ENCODE assay signal across 13 mouse cellular contexts in the genomic region with DNA sequence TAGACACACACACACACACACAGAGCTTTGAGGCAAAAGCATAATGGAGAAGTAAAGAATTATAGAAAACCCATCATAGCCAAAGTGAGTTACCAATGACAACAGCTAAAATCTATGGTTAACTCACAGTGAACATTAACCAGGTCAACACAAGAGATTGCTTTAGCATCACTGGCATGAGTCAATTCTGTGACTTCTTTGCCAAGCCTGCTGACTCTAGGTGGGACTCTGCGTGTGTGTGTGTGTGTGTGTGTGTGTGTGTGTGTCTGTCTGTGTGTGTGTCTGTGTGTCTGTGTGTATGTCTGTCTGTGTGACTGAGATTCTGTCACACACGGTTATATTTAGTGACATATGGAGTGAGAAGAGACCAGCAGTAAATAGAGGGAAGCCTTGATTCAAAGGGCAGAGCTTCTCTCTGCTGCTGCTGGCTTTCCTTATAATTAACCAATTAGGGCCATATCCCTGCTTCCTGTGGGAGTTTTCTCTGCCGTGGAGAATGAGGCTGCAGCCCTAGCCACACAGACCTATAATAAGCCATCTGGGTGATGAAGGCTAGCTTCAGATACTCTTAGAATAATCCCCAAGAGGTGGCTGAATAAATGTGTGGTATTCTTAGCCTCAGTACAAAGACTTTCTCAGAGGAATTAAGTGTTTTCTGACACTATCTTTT. TPM values are rescaled to one million over a fixed set of nuclear protein-coding genes. Genes with fewer than 3 reads are reported as not detected.
DNase-seq lines count a peak whose midpoint lies in the region; ATAC-seq and TF ChIP-seq lines count a peak whose summit lies in the region.
"Had no signal": no experiment of that assay in that cellular context is flagged by ENCODE, and none has a peak within 500 bp of the region (broad histone marks: within the 10 kb centered on the region; RNA-seq: fewer than 3 reads in every experiment).

No protein-coding gene starts in this region.

- peak overlapping the region; percentile 1 for H3K9ac ChIP-seq in heart, embryonic 13.5 days
- H3K9ac ChIP-seq in forebrain, embryonic 12.5 days = no peak overlapping the region
- H3K9ac ChIP-seq in midbrain, embryonic 14.5 days (replicated peaks; ENCODE audit: low read length) = no peak overlapping the region
- H3K9ac ChIP-seq: lung, embryonic 14.5 days had no signal

- no peak for TF ChIP-seq CTCF in layer of hippocampus, adult 2 months (conservative IDR thresholded peaks at IDR 0.05)

- 37% methylated on average over 3 of the region's 3 CpGs for WGBS in heart, embryonic 13.5 days
- WGBS in forebrain, embryonic 12.5 days = 36% methylated on average over 3 of the region's 3 CpGs
- WGBS in midbrain, embryonic 14.5 days = 37% methylated on average over 3 of the region's 3 CpGs

- ATAC-seq in heart, embryonic 13.5 days (ENCODE audit: extremely low read depth, insufficient number of reproducible peaks, low FRiP score, low TSS enrichment) = no peak
- no peak; the same call in 1 of the 2 replicates for ATAC-seq in forebrain, embryonic 12.5 days (ENCODE audit: low FRiP score)
- no peak for ATAC-seq in midbrain, embryonic 14.5 days (ENCODE audit: low FRiP score, low TSS enrichment)

- no peaks in the 10 kb centered on the region for H3K27me3 ChIP-seq in heart, embryonic 13.5 days (replicated peaks)
- peaks cover 4% of the 10 kb centered on the region; the same call in 1 of the 2 replicates for H3K27me3 ChIP-seq in forebrain, embryonic 12.5 days
- no peaks in the 10 kb centered on the region for H3K27me3 ChIP-seq in midbrain, embryonic 14.5 days (ENCODE audit: control insufficient read depth, insufficient read depth, low read length)

- DNase-seq in heart, postnatal 25 days (ENCODE audit: low spot score) = no peak
- DNase-seq in brain, adult 2 months (ENCODE audit: low read depth, low spot score) = peak; percentile 51
- peak; percentile 50 for DNase-seq in midbrain, embryonic 14.5 days
- DNase-seq in frontal cortex, adult 2 months (ENCODE audit: extremely low spot score in 1 of 2, low spot score in 1 of 2) = no peak
- DNase-seq in gastrocnemius, postnatal 10 days = no peak
- no peak for DNase-seq in layer of hippocampus, adult 2 months (ENCODE audit: low spot score in 2 of 2)
- DNase-seq: thymus, adult 18-20 months had no signal

- H3K9me3 ChIP-seq in heart, embryonic 13.5 days = no peaks in the 10 kb centered on the region
- no peaks in the 10 kb centered on the region for H3K9me3 ChIP-seq in forebrain, embryonic 12.5 days
- no peaks in the 10 kb centered on the region for H3K9me3 ChIP-seq in midbrain, embryonic 14.5 days (ENCODE audit: control insufficient read depth, low read length)

- H3K4me1 ChIP-seq in heart, embryonic 13.5 days = peaks cover 71% of the 10 kb centered on the region
- peaks cover 58% of the 10 kb centered on the region for H3K4me1 ChIP-seq in forebrain, embryonic 12.5 days
- H3K4me1 ChIP-seq in midbrain, embryonic 14.5 days (ENCODE audit: control insufficient read depth, insufficient read depth, low read length) = peaks cover 43% of the 10 kb centered on the region

- no peaks in the 10 kb centered on the region for H3K36me3 ChIP-seq in heart, embryonic 13.5 days
- H3K36me3 ChIP-seq in forebrain, embryonic 12.5 days (replicated peaks) = no peaks in the 10 kb centered on the region
- H3K36me3 ChIP-seq in midbrain, embryonic 14.5 days (ENCODE audit: control insufficient read depth, insufficient read depth, low read length) = no peaks in the 10 kb centered on the region

- H3K27ac ChIP-seq in heart, embryonic 13.5 days (replicated peaks) = peak overlapping the region; percentile 94
- peak overlapping the region; percentile 61 for H3K27ac ChIP-seq in forebrain, embryonic 12.5 days
- peak overlapping the region; percentile 68 for H3K27ac ChIP-seq in midbrain, embryonic 14.5 days (replicated peaks; ENCODE audit: low read depth, low read length)
- no peak overlapping the region for H3K27ac ChIP-seq in layer of hippocampus, adult 2 months
- H3K27ac ChIP-seq: kidney, postnatal 0 days had no signal

- peak overlapping the region; percentile 2; the same call in 1 of the 2 replicates for H3K4me2 ChIP-seq in heart, embryonic 13.5 days
- peak overlapping the region; percentile 13; the same call in 1 of the 2 replicates for H3K4me2 ChIP-seq in forebrain, embryonic 12.5 days
- H3K4me2 ChIP-seq in midbrain, embryonic 14.5 days (ENCODE audit: low read length) = peak overlapping the region; percentile 83

- intact Hi-C loops in heart, postnatal 25 days (cut with DNase I) = loop anchor here (5.0 kb wide), 1 partner anchor 43 kb away; the partner anchor contains the start of gene Fdxacb1

- H3K4me3 ChIP-seq in heart, embryonic 13.5 days = no peak overlapping the region
- no peak overlapping the region for H3K4me3 ChIP-seq in forebrain, embryonic 12.5 days (replicated peaks)
- H3K4me3 ChIP-seq in midbrain, embryonic 14.5 days (replicated peaks; ENCODE audit: low read depth, low read length) = no peak overlapping the region
- no peak overlapping the region for H3K4me3 ChIP-seq in layer of hippocampus, adult 2 months
- H3K4me3 ChIP-seq: myocyte had no signal

RNA-seq across cellular contexts. Expression of gene Dixdc1, which starts 14.5 kb away (rescaled TPM):
- polyA plus RNA-seq in heart, embryonic 13.5 days (2015; fragmentation: Nextera tagmentation; extraction: Ambion mirVana) = 7.5 and 8.1 TPM in 2 replicates
- 1 to 10 TPM; 2.5 to 5.3 TPM for total RNA-seq in heart, postnatal 25 days (2021)
- 18.2 and 18.6 TPM in 2 replicates for polyA plus RNA-seq in forebrain, embryonic 12.5 days (2016; fragmentation: Nextera tagmentation; extraction: Ambion mirVana)
- 31.5 and 35.1 TPM in 2 replicates for polyA plus RNA-seq in midbrain, embryonic 14.5 days (2014; fragmentation: Nextera tagmentation; extraction: Ambion mirVana)
- 35.7 and 41.8 TPM in 2 replicates for polyA plus RNA-seq in frontal cortex, adult 2 months (2012; rRNA removed)
- 1 to 10 TPM; 6.2 to 9.3 TPM for total RNA-seq in gastrocnemius, postnatal 10 days (2021)
- 10 to 100 TPM; 80.1 to 87.4 TPM for total RNA-seq in layer of hippocampus, adult 2 months (2021)

RNA-seq across cellular contexts. Expression of gene 2310030G06Rik, which starts 21.5 kb away (rescaled TPM):
- 9.7 and 10.2 TPM in 2 replicates for polyA plus RNA-seq in heart, embryonic 13.5 days (2015; fragmentation: Nextera tagmentation; extraction: Ambion mirVana)
- total RNA-seq in heart, postnatal 25 days (2021) = 1 to 10 TPM; 1.9 to 2.4 TPM
- polyA plus RNA-seq in forebrain, embryonic 12.5 days (2016; fragmentation: Nextera tagmentation; extraction: Ambion mirVana) = 0.88 and 1.6 TPM in 2 replicates
- 0.89 and 1.1 TPM in 2 replicates for polyA plus RNA-seq in midbrain, embryonic 14.5 days (2014; fragmentation: Nextera tagmentation; extraction: Ambion mirVana)
- polyA plus RNA-seq in frontal cortex, adult 2 months (2012; rRNA removed) = 3.3 and 3.8 TPM in 2 replicates
- total RNA-seq in gastrocnemius, postnatal 10 days (2021) = 1 to 10 TPM; 1.8 to 2.2 TPM
- 1 to 10 TPM in 1 of 2 experiments, under 1 TPM in 1; 0.87 to 1.9 TPM for total RNA-seq in layer of hippocampus, adult 2 months (2021)
- total RNA-seq: hematopoietic stem cell, adult 5-6 weeks had no signal

RNA-seq across cellular contexts. Expression of gene Cryab, which starts 26.3 kb away (rescaled TPM):
- 1,022 and 1,124 TPM in 2 replicates for polyA plus RNA-seq in heart, embryonic 13.5 days (2015; fragmentation: Nextera tagmentation; extraction: Ambion mirVana)
- 1,000 to 10,000 TPM; 2,218 to 2,599 TPM for total RNA-seq in heart, postnatal 25 days (2021)
- polyA plus RNA-seq in forebrain, embryonic 12.5 days (2016; fragmentation: Nextera tagmentation; extraction: Ambion mirVana) = 3.9 and 6.5 TPM in 2 replicates
- polyA plus RNA-seq in midbrain, embryonic 14.5 days (2014; fragmentation: Nextera tagmentation; extraction: Ambion mirVana) = 2.5 and 3.7 TPM in 2 replicates
- polyA plus RNA-seq in frontal cortex, adult 2 months (2012; rRNA removed) = 141 and 186 TPM in 2 replicates
- total RNA-seq in gastrocnemius, postnatal 10 days (2021) = 100 to 1,000 TPM; 667 to 687 TPM
- total RNA-seq in layer of hippocampus, adult 2 months (2021) = 100 to 1,000 TPM; 117 to 119 TPM

RNA-seq across cellular contexts. Expression of gene Hspb2, which starts 27.4 kb away (rescaled TPM):
- 260 and 319 TPM in 2 replicates for polyA plus RNA-seq in heart, embryonic 13.5 days (2015; fragmentation: Nextera tagmentation; extraction: Ambion mirVana)
- 100 to 1,000 TPM; 141 to 154 TPM for total RNA-seq in heart, postnatal 25 days (2021)
- polyA plus RNA-seq in forebrain, embryonic 12.5 days (2016; fragmentation: Nextera tagmentation; extraction: Ambion mirVana) = 0.54 TPM in 1 of 2 replicates, not detected in the other
- 1.5 TPM in 1 of 2 replicates, not detected in the other for polyA plus RNA-seq in midbrain, embryonic 14.5 days (2014; fragmentation: Nextera tagmentation; extraction: Ambion mirVana)
- 2.2 and 2.6 TPM in 2 replicates for polyA plus RNA-seq in frontal cortex, adult 2 months (2012; rRNA removed)
- 100 to 1,000 TPM; 120 to 128 TPM for total RNA-seq in gastrocnemius, postnatal 10 days (2021)
- under 1 TPM; 0.51 to 0.79 TPM for total RNA-seq in layer of hippocampus, adult 2 months (2021)
- total RNA-seq: hematopoietic stem cell, adult 5-6 weeks had no signal

RNA-seq across cellular contexts. Expression of gene Fdxacb1, which starts 43.2 kb away (rescaled TPM):
- 8.2 and 8.5 TPM in 2 replicates for polyA plus RNA-seq in heart, embryonic 13.5 days (2015; fragmentation: Nextera tagmentation; extraction: Ambion mirVana)
- total RNA-seq in heart, postnatal 25 days (2021) = 1 to 10 TPM; 5.1 to 5.2 TPM
- polyA plus RNA-seq in forebrain, embryonic 12.5 days (2016; fragmentation: Nextera tagmentation; extraction: Ambion mirVana) = 10.6 and 11.7 TPM in 2 replicates
- polyA plus RNA-seq in midbrain, embryonic 14.5 days (2014; fragmentation: Nextera tagmentation; extraction: Ambion mirVana) = 12.5 and 14.3 TPM in 2 replicates
- polyA plus RNA-seq in frontal cortex, adult 2 months (2012; rRNA removed) = 5.5 and 6.2 TPM in 2 replicates
- 1 to 10 TPM; 4.0 to 4.9 TPM for total RNA-seq in gastrocnemius, postnatal 10 days (2021)
- total RNA-seq in layer of hippocampus, adult 2 months (2021) = 1 to 10 TPM; 5.5 to 6.3 TPM

Comparison
In these comparisons a context has a peak if more than half of its experiments do, and no peak if none do; other contexts are left out.
1. H3K4me2 ChIP-seq: peak in every context shown above with its lines; median percentile 83 in midbrain, embryonic 14.5 days; 13 in forebrain, embryonic 12.5 days; 2 in heart, embryonic 13.5 days.
2. DNase-seq: peak in brain, adult 2 months (single experiment) and midbrain, embryonic 14.5 days (single experiment); none in heart, postnatal 25 days (single experiment), frontal cortex, adult 2 months (0 of 2), gastrocnemius, postnatal 10 days (single experiment) and layer of hippocampus, adult 2 months (0 of 2).
3. RNA of gene Cryab, which starts 26.3 kb away (polyA plus RNA-seq): 1,022 to 1,124 TPM in heart, embryonic 13.5 days and 141 to 186 TPM in frontal cortex, adult 2 months; 3.9 to 6.5 TPM in forebrain, embryonic 12.5 days and 2.5 to 3.7 TPM in midbrain, embryonic 14.5 days; every median in the first group is over 10 times any median in the second.